Mouse (Mus musculus) megakaryocyte-erythroid progenitor cell, adult 5 weeks (primary cell): ENCODE measurements around the gene 3110082J24Rik. TPM values are rescaled to one million over a fixed set of nuclear protein-coding genes. Genes with fewer than 3 reads are reported as not detected.

ENCODE experiments used
- polyA plus RNA-seq: library from polyadenylated mRNA; stranded (reverse); fragments of >175 nt; gene quantifications from 2 replicates; pipeline ENCODE4 v1.2.3, GENCODE M21; 2012

3110082J24Rik gene
- polyA plus RNA-seq, result not detected in 2 replicates

GRCm38 (mm10) chr5:30105668-30106300, at the start of gene 3110082J24Rik:
TSS of gene 3110082J24Rik (minus strand) at chr5:30106086.

GRCm38 (mm10) chr5:30154474-30155394, 48.8 kb upstream of the 3110082J24Rik start, which contains the start of the genes Hadha and Hadhb:
TSS of gene Hadha (minus strand) at chr5:30155162.
TSS of gene Hadhb (plus strand) at chr5:30155248.

DNA sequence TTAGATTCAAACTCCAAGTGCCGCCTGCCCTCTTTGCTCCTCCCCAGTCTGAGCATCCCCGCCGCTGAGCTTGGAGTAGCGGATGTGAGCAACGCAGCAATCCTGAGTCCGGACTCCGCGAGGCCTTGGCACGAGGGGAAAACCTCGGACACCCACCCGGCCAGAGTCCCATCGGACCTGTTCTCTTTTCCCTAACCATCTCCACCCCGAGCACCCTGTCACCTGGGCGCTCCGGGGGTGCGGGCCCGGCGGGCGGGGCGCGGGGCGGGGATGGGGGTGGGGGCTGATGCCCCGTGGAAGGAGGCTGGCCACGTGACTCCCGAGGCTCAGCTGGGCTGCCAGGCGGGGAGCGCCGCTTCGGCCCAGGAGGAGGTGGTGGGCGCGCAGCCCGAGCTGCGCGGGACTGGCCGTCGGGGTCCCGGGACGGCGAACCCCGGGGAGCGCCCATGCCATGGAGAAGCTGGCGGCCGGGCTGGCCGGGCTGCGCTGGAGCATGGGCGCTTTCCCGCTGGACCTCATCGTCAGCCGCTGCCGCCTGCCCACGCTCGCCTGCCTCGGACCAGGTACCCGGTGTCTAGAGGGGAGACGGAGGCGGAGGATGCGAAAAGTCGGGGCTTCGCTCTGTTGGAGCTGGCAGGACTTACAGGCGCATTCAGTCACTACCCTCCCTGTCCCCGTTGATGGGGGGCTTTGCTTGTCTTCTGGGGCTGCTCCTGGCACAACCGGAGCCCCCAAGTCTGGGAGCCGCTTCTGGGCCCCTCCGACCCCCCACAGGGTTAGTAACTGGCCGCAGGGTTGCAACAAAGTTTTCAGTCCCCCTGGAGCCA, 832 bp downstream of the 3110082J24Rik start, which contains the start of gene Garem2:
Gene Garem2, plus strand, starts transcription at position 321 of the 827 bp plus-strand sequence.

GRCm38 (mm10) chr5:30072825-30073821, 32.8 kb downstream of the 3110082J24Rik start, which contains the start of gene Tyms:
TSS of gene Tyms (minus strand) at chr5:30073617.

Other genes with a start within 250 kb of the 3110082J24Rik start
- 0.17 TPM in 1 of 2 replicates, not detected in the other for gene Il6, start 93.0 kb downstream of the 3110082J24Rik start, polyA plus RNA-seq
- gene Tyms, start 32.5 kb downstream of the 3110082J24Rik start, polyA plus RNA-seq, result 19.0 and 26.2 TPM in 2 replicates
- 0.02 and 0.15 TPM in 2 replicates for gene Garem2, start 925 bp downstream of the 3110082J24Rik start, polyA plus RNA-seq
- gene Hadha, start 49.1 kb upstream of the 3110082J24Rik start, polyA plus RNA-seq, result 36.5 and 39.9 TPM in 2 replicates
- 33.1 and 37.9 TPM in 2 replicates for gene Hadhb, start 49.2 kb upstream of the 3110082J24Rik start, polyA plus RNA-seq
- gene Adgrf3, start 99.6 kb upstream of the 3110082J24Rik start, polyA plus RNA-seq, result 0.03 and 0.11 TPM in 2 replicates
- 0.73 and 1.8 TPM in 2 replicates for gene Selenoi, start 126.5 kb upstream of the 3110082J24Rik start, polyA plus RNA-seq
- 0.03 TPM in 1 of 2 replicates, not detected in the other for gene Drc1, start 175.3 kb upstream of the 3110082J24Rik start, polyA plus RNA-seq